Mouse (Mus musculus) heart, embryonic 13.5 days (tissue): ENCODE measurements at regions not wholly inside any gene's neighbourhood (a gene's known extent, or its start where the extent isn't known, plus 50 kb on each side); places are given as distances from the start of the nearest gene placed in this dataset.
A peak's percentile ranks its signal among the peaks of the same experiment; 100 is the strongest.

ENCODE experiments used
- ATAC-seq: fragments of 200-750 bp; cut with Nextera tagmentation; 2 replicates; pipeline ENCODE4 v1.8.0; 2017; ENCODE audit warnings: moderate TSS enrichment; ENCODE audit not compliant: insufficient number of reproducible peaks, low FRiP score, low TSS enrichment; ENCODE audit errors: extremely low read depth
- H3K27ac ChIP-seq: fragments of 300-500 bp; sonication (generic); replicated peaks from 2 replicates; pipeline ENCODE4 v1.5.1; 2015; ENCODE audit warnings: moderate library complexity, mild to moderate bottlenecking, inconsistent platforms
- H3K27me3 ChIP-seq: fragments of 300-500 bp; sonication (generic); replicated peaks from 2 replicates; pipeline ENCODE4 v1.6.1; 2015; ENCODE audit warnings: mild to moderate bottlenecking, inconsistent platforms
- H3K36me3 ChIP-seq: fragments of 300-500 bp; sonication (generic); 2 replicates; pipeline ENCODE4 v1.6.1; 2015; ENCODE audit warnings: mild to moderate bottlenecking, inconsistent platforms
- H3K4me1 ChIP-seq: fragments of 300-500 bp; sonication (generic); 2 replicates; pipeline ENCODE4 v1.6.1; 2015; ENCODE audit warnings: inconsistent platforms
- H3K4me2 ChIP-seq: fragments of 300-500 bp; sonication (generic); 2 replicates; pipeline ENCODE4 v1.6.1; 2015; ENCODE audit warnings: inconsistent platforms, mild to moderate bottlenecking, moderate library complexity
- H3K4me3 ChIP-seq: fragments of 300-500 bp; sonication (generic); 2 replicates; pipeline ENCODE4 v1.5.1; 2015; ENCODE audit warnings: moderate library complexity, mild to moderate bottlenecking, inconsistent platforms
- H3K9ac ChIP-seq: fragments of 300-500 bp; sonication (generic); 2 replicates; pipeline ENCODE4 v1.6.1; 2015; ENCODE audit warnings: inconsistent platforms, mild to moderate bottlenecking, moderate library complexity
- H3K9me3 ChIP-seq: fragments of 300-500 bp; sonication (generic); 2 replicates; pipeline ENCODE4 v1.6.1; 2016; ENCODE audit warnings: inconsistent platforms
- WGBS: fragments of 180-500 bp; shearing (Covaris S2); methylation state at CpG from one replicate; pipeline ENCODE4 v1.1.7; 2015; ENCODE audit warnings: mixed read lengths; 5-methylcytosine and 5-hydroxymethylcytosine counted together

- no peak for ATAC-seq
- Histone ChIP-seq H3K27ac (no peak overlapping the region), H3K9me3 (no peaks in the 10 kb centered on the region), H3K4me1 (no peaks in the 10 kb centered on the region), H3K4me3 (no peak overlapping the region), H3K27me3 (no peaks in the 10 kb centered on the region), H3K4me2 (no peak overlapping the region), H3K9ac (no peak overlapping the region), H3K36me3 (no peaks in the 10 kb centered on the region)
- 43% methylated on average over 2 of the region's 2 CpGs for WGBS
Measured at GRCm38 (mm10) chr3:63638572-63638971, 154.9 kb upstream of the Gm34302 start.

DNA sequence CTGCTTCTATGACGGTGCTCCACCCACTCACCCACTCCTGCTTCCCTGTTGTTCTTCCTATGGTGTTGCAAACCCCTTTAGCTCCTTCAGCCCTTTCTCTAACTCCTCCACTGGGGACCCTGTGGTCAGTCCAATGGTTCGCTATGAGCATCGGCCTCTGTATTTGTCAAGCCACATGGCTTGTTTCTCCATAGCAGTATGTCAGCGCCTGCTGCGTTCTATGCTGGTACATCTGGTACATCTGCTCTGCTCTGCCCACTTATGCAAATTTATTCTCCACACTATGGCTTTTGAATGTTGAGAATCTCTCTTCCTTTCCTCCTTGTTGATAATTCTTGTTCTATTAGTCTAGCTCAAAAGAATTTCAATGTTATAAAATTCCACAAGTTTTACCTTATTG is 154.2 kb upstream of the Gm34302 start:
- H3K36me3 ChIP-seq = no peaks in the 10 kb centered on the region
- no peaks in the 10 kb centered on the region for H3K9me3 ChIP-seq
- H3K4me1 ChIP-seq = no peaks in the 10 kb centered on the region
- no peaks in the 10 kb centered on the region for H3K27me3 ChIP-seq
- H3K4me3 ChIP-seq = no peak overlapping the region
- ATAC-seq = no peak
- no peak overlapping the region for H3K4me2 ChIP-seq
- 79% methylated on average over 5 of the region's 5 CpGs for WGBS
- H3K27ac ChIP-seq = no peak overlapping the region
- no peak overlapping the region for H3K9ac ChIP-seq

- Histone ChIP-seq H3K27ac (no peak overlapping the region), H3K4me2 (no peak overlapping the region), H3K9ac (no peak overlapping the region), H3K4me3 (no peak overlapping the region), H3K27me3 (no peaks in the 10 kb centered on the region), H3K9me3 (no peaks in the 10 kb centered on the region), H3K4me1 (no peaks in the 10 kb centered on the region), H3K36me3 (no peaks in the 10 kb centered on the region)
- 73% methylated on average over 5 of the region's 5 CpGs for whole genome bisulfite sequencing
- ATAC-seq = no peak
Measured at GRCm38 (mm10) chr3:63627724-63628123, 144.0 kb upstream of the Gm34302 start.

DNA sequence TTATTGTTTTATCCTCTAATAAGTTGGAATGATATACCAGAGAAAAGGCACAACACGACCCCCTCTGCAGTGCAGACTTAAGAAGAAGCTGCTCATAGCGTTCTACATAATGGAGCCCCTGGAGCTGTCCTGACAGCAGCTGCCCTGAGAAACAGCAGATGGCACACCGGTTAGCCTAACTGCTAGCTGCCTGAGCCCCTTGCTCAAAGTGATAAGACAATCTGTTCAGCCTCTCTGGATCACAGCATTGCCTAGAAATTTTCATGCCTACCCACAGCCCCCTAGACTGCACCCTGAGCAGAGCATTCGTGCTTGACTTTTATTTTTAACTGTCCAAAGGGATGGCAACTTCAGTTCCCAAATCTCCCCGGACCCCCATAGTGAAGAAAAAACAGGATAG is 132.4 kb upstream of the Gm34302 start:
- no peak for ATAC-seq
- peaks cover 3% of the 10 kb centered on the region for H3K4me1 ChIP-seq
- H3K9ac ChIP-seq = no peak overlapping the region

DNA sequence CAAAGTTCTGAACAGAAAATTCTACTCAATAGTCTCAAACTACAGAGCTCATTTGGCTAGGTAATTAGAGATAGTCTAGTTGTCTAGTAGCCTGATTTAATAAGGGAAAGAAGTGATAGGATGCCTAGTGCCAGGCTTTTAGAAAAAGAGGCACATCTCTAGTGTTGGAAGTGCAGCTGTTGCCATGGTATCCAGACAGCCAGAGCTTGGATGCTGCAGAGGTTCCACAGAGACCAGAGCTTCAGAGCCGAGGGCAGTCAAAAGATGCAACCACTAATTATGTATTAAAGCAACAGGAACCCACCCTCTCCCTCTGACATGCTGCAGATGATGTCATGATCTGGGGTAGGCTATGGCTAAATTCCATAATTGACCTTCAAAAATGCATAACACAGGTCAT is 130.0 kb upstream of the Gm34302 start:
- Histone ChIP-seq H3K4me2 (no peak overlapping the region), H3K36me3 (no peaks in the 10 kb centered on the region), H3K27me3 (no peaks in the 10 kb centered on the region), H3K9me3 (no peaks in the 10 kb centered on the region), H3K27ac (no peak overlapping the region), H3K4me1 (peaks cover 11% of the 10 kb centered on the region), H3K4me3 (no peak overlapping the region), H3K9ac (no peak overlapping the region)
- ATAC-seq = no peak
- WGBS = 38% methylated on average over 1 of the region's 1 CpGs

More for the DNA sequence above, 132.4 kb upstream of the Gm34302 start:
- Histone ChIP-seq H3K9me3 (no peaks in the 10 kb centered on the region), H3K27me3 (no peaks in the 10 kb centered on the region), H3K4me3 (no peak overlapping the region), H3K4me2 (no peak overlapping the region), H3K36me3 (no peaks in the 10 kb centered on the region), H3K27ac (no peak overlapping the region)
- WGBS = 18% methylated on average over 5 of the region's 5 CpGs

DNA sequence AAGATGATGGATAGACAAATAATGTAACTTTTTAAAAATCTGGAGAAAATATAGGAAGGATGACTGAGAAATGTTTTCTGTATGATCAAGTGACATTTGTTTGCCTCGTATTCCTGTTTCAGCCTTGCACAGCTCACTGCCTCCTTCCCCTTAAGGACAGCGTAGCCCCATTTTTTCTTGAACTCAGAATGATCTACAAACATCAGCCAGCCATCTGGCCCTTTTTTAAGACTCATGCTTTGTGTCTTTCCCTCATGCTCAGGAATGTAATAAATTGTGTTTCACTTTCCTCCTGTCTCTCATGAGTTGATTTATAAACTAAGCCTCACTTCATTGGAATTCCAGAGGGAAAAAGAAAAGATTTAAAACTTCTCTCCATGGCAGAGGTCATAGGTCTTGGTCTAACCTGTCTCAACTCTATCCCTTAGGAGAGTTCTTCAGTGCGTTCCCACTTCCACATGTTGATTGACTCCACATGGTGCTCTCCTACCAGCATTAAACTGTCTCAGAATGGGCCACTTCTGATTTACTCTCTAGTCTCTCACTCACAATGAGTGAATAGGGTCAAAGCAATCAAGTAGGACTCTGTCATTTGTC is 129.2 kb upstream of the Gm34302 start:
- no peaks in the 10 kb centered on the region for H3K9me3 ChIP-seq
- no peaks in the 10 kb centered on the region for H3K36me3 ChIP-seq
- peaks cover 11% of the 10 kb centered on the region for H3K4me1 ChIP-seq
- H3K9ac ChIP-seq = no peak overlapping the region
- no peak overlapping the region for H3K4me2 ChIP-seq
- no peak overlapping the region for H3K27ac ChIP-seq
- WGBS = 76% methylated on average over 3 of the region's 3 CpGs
- no peak overlapping the region for H3K4me3 ChIP-seq
- no peak for ATAC-seq
- no peaks in the 10 kb centered on the region for H3K27me3 ChIP-seq

DNA sequence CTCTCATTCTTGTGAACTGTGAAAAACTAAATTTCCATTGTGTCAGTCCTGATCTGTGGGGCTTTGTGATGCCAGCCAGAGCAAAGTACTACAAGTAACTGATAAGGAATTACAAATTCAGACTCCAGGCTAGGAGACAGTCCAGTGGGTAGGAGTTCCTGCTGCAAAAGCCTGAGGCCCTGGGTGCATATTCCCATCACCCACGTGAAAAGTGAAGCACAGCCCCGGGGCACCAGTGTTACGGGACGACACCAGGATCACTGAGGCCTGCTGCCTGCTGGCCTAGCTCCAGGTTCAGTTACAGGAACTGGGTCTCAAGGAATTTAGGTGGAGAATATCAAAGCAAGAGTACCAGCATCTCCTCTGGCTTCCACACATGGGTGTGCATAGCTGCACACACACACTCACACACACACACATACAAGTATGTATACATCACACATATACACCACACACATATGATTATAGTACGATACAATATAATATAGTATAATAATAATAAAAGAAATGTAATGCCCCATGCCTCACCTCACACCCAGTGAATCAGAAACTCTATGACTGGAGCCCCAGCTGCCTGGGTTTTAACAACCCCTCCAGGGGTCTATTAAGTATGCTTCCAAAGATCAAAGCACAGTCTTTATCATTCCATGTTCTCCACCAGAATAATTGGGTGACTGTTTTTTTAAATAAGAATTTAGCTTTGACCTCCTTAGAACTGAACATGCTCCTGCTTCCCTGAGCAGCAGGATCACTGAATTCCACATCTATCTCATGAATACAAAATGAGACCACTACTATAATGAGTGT is 126.6 kb upstream of the Gm34302 start:
- 27% methylated on average over 5 of the region's 5 CpGs for WGBS
- no peaks in the 10 kb centered on the region for H3K27me3 ChIP-seq
- H3K27ac ChIP-seq = no peak overlapping the region
- no peaks in the 10 kb centered on the region for H3K36me3 ChIP-seq
- H3K9me3 ChIP-seq = no peaks in the 10 kb centered on the region
- no peak for ATAC-seq
- peak overlapping the region; percentile 47 for H3K4me3 ChIP-seq
- H3K4me1 ChIP-seq = peaks cover 11% of the 10 kb centered on the region
- H3K4me2 ChIP-seq = peak overlapping the region; percentile 70
- no peak overlapping the region for H3K9ac ChIP-seq

- no peak for ATAC-seq
- Histone ChIP-seq H3K4me1 (peaks cover 11% of the 10 kb centered on the region), H3K4me2 (peak overlapping the region; percentile 70), H3K36me3 (no peaks in the 10 kb centered on the region), H3K9ac (peak overlapping the region; percentile 52; the same call in 1 of the 2 replicates), H3K9me3 (no peaks in the 10 kb centered on the region), H3K27me3 (no peaks in the 10 kb centered on the region), H3K27ac (no peak overlapping the region), H3K4me3 (peak overlapping the region; percentile 47)
- WGBS = 18% methylated on average over 17 of the region's 17 CpGs
Measured at GRCm38 (mm10) chr3:63609454-63610112, 125.9 kb upstream of the Gm34302 start.

- H3K9me3 ChIP-seq = no peaks in the 10 kb centered on the region
- H3K4me2 ChIP-seq = no peak overlapping the region
- H3K4me3 ChIP-seq = no peak overlapping the region
- H3K27ac ChIP-seq = no peak overlapping the region
- ATAC-seq = no peak
- H3K36me3 ChIP-seq = no peaks in the 10 kb centered on the region
- H3K9ac ChIP-seq = no peak overlapping the region
- WGBS = 80% methylated on average over 15 of the region's 15 CpGs
- no peaks in the 10 kb centered on the region for H3K27me3 ChIP-seq
- no peaks in the 10 kb centered on the region for H3K4me1 ChIP-seq
Measured at GRCm38 (mm10) chr3:63582717-63583696, 99.3 kb upstream of the Gm34302 start.

- Histone ChIP-seq H3K27me3 (no peaks in the 10 kb centered on the region), H3K27ac (no peak overlapping the region), H3K4me3 (no peak overlapping the region), H3K4me2 (no peak overlapping the region), H3K4me1 (no peaks in the 10 kb centered on the region), H3K9ac (no peak overlapping the region), H3K36me3 (no peaks in the 10 kb centered on the region), H3K9me3 (no peaks in the 10 kb centered on the region)
- ATAC-seq = no peak
- WGBS = 56% methylated on average over 6 of the region's 6 CpGs
Measured at GRCm38 (mm10) chr3:63582180-63582579, 98.5 kb upstream of the Gm34302 start.
